Mouse (Mus musculus): ENCODE data around the gene Gm37240. TPM values are rescaled to one million over a fixed set of nuclear protein-coding genes. Genes with fewer than 3 reads are reported as not detected.
A peak's percentile ranks its signal among the peaks of the same experiment; 100 is the strongest.

Gm37240 gene
- polyA plus RNA-seq, 1 experiment from 2014 or later, result 3.0 TPM

DNA sequence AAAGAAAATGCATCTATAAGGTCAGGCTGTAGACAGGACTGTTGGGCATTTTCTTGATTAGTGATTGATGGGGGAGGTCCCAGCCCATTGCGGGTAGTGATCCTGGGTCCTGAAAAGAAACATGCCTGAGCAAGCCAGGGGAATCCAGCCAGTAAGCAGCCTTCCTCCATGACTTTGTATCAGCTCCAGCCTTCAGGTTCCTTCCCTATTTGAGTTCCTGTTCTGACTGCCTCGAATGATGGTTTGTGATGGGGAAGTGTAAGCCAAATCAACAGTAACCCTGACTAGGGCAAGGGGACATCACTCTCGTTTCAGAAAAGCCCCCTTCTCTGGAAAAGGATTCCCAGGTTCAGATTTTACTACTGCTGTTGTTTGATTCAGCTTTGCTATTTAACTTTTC, 344.6 kb downstream of the Gm37240 start:
- DNase-seq (ENCODE audit: low spot score), result no peak
- no peaks in the 10 kb centered on the region for H3K9me3 ChIP-seq
- H3K4me3 ChIP-seq, result no peak overlapping the region
- no peak overlapping the region for H3K27ac ChIP-seq
- no peaks in the 10 kb centered on the region for H3K4me1 ChIP-seq
- no peaks in the 10 kb centered on the region for H3K36me3 ChIP-seq
- H3K27me3 ChIP-seq (ENCODE audit: insufficient read depth, poor library complexity, severe bottlenecking), result no peaks in the 10 kb centered on the region
- WGBS, result 71% methylated on average over 3 of the region's 3 CpGs

GRCm38 (mm10) chr3:85535621-85536520, 351.4 kb downstream of the Gm37240 start:
- H3K9me3 ChIP-seq, result no peaks in the 10 kb centered on the region
- no peak for DNase-seq (ENCODE audit: low spot score)
- H3K4me3 ChIP-seq, result no peak overlapping the region
- WGBS, result 84% methylated on average over 11 of the region's 11 CpGs
- no peaks in the 10 kb centered on the region for H3K36me3 ChIP-seq
- no peaks in the 10 kb centered on the region for H3K27me3 ChIP-seq (ENCODE audit: insufficient read depth, poor library complexity, severe bottlenecking)
- no peak overlapping the region for H3K27ac ChIP-seq
- H3K4me1 ChIP-seq, result peaks cover 4% of the 10 kb centered on the region; the same call in 1 of the 2 replicates

DNA sequence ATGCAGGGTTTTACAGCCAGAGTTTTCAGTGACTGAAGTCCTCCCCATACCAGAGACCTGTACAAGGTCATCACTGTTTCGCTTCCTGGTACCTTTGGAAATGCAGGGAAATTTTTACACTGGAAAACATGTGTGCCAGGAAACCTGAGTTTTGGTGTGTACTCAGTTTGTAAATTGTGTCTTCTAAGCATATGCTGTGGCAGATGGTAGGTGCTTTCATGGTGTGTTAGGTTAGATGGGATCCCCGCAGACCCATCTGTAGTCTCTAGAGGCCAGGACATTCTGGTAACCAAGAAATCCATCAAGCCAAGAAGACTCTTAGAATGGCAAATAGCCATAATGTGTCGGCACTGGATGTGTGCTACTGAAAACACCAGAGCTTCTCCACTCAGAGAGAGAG, 352.3 kb downstream of the Gm37240 start:
- H3K9me3 ChIP-seq, result no peaks in the 10 kb centered on the region
- DNase-seq (ENCODE audit: low spot score), result no peak
- H3K27me3 ChIP-seq (ENCODE audit: insufficient read depth, poor library complexity, severe bottlenecking), result 0 out of 2 replicates have a peak, but pooled peaks cover 4% of the 10 kb centered on the region
- 87% methylated on average over 3 of the region's 3 CpGs for WGBS
- no peak overlapping the region for H3K27ac ChIP-seq
- H3K36me3 ChIP-seq, result no peaks in the 10 kb centered on the region
- no peak overlapping the region for H3K4me3 ChIP-seq
- H3K4me1 ChIP-seq, result peaks cover 4% of the 10 kb centered on the region; the same call in 1 of the 2 replicates

- Histone ChIP-seq H3K36me3 (no peaks in the 10 kb centered on the region), H3K9me3 (no peaks in the 10 kb centered on the region), H3K4me3 (no peak overlapping the region), H3K27me3 (ENCODE audit: insufficient read depth, poor library complexity, severe bottlenecking) (0 out of 2 replicates have a peak, but pooled peaks cover 4% of the 10 kb centered on the region), H3K27ac (no peak overlapping the region), H3K4me1 (peaks cover 7% of the 10 kb centered on the region; the same call in 1 of the 2 replicates)
- DNase-seq (ENCODE audit: low spot score), result no peak
- 78% methylated on average over 3 of the region's 3 CpGs for WGBS
Observed at GRCm38 (mm10) chr3:85532376-85532775, 354.9 kb downstream of the Gm37240 start.

- H3K4me3 ChIP-seq, result no peak overlapping the region
- 84% methylated on average over 8 of the region's 8 CpGs for WGBS
- 0 out of 2 replicates have a peak, but pooled peaks cover 4% of the 10 kb centered on the region for H3K27me3 ChIP-seq (ENCODE audit: insufficient read depth, poor library complexity, severe bottlenecking)
- H3K36me3 ChIP-seq, result no peaks in the 10 kb centered on the region
- no peak overlapping the region for H3K27ac ChIP-seq
- no peaks in the 10 kb centered on the region for H3K9me3 ChIP-seq
- DNase-seq (ENCODE audit: low spot score), result no peak
- H3K4me1 ChIP-seq, result peaks cover 7% of the 10 kb centered on the region; the same call in 1 of the 2 replicates
Observed at GRCm38 (mm10) chr3:85530601-85531161, 356.6 kb downstream of the Gm37240 start.

DNA sequence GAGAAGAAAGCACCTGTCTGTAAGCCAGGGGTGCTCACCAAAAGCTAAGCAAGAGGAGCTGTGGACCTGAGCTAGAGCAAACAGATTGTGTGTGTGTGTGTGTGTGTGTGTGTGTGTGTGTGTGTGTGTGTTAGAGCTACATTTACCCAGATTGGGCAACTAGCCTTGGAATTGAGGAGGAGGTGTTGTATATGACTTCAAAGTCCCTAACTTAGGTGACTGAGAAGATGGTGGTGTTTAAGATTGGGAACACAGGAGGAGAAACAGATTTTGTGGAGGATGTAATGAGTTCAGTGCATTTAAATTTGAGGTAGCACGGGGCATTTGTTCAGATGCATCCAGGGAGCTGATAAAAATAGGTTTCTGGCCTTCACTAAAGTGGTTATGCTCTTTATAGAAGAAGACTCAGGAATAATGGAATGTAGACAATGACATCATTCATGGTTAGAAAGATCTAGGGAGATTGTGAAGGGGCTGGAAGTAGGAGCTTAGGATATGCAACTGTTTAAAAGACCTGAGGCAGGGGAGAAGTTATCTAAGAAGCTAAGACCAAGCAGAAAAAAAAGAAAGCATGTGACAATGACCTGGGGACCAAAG, 365.9 kb downstream of the Gm37240 start:
- H3K27ac ChIP-seq, result no peak overlapping the region
- H3K27me3 ChIP-seq (ENCODE audit: insufficient read depth, poor library complexity, severe bottlenecking), result no peaks in the 10 kb centered on the region
- DNase-seq (ENCODE audit: low spot score), result no peak
- no peak overlapping the region for H3K4me3 ChIP-seq
- H3K4me1 ChIP-seq, result peaks cover 29% of the 10 kb centered on the region
- H3K9me3 ChIP-seq, result no peaks in the 10 kb centered on the region
- no peaks in the 10 kb centered on the region for H3K36me3 ChIP-seq
- 83% methylated on average over 1 of the region's 1 CpGs for WGBS

DNA sequence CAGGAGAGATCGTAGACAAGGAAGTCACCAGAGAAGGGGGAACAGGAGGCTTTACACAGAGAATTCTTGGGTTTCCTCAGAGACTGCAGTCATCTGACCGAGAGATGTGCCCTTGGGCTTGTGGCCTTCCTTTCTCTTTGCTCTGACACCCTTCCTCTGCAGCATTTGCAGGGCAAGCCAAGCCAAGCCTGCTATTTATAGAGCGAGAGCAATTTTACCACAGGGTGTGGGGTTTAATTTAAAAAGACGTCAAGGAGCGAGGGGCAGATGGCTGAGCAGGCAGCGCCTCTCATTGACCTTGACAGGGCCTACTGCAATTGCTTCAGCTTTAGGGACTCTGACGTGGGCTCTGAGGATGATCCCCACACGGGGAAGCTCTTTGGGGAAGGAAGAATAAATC, 368.6 kb downstream of the Gm37240 start:
- no peak for DNase-seq (ENCODE audit: low spot score)
- peak overlapping the region; percentile 81 for H3K27ac ChIP-seq

GRCm38 (mm10) chr3:85518072-85518471, 369.2 kb downstream of the Gm37240 start:
- Histone ChIP-seq H3K27ac (peak overlapping the region; percentile 81), H3K27me3 (ENCODE audit: insufficient read depth, poor library complexity, severe bottlenecking) (no peaks in the 10 kb centered on the region), H3K9me3 (no peaks in the 10 kb centered on the region), H3K4me1 (peaks cover 46% of the 10 kb centered on the region), H3K36me3 (no peaks in the 10 kb centered on the region), H3K4me3 (no peak overlapping the region)
- DNase-seq (ENCODE audit: low spot score), result peak; percentile 84
- 70% methylated on average over 1 of the region's 1 CpGs for WGBS

More for the DNA sequence above, 368.6 kb downstream of the Gm37240 start:
- Histone ChIP-seq H3K36me3 (no peaks in the 10 kb centered on the region), H3K9me3 (no peaks in the 10 kb centered on the region), H3K4me3 (no peak overlapping the region), H3K27me3 (ENCODE audit: insufficient read depth, poor library complexity, severe bottlenecking) (no peaks in the 10 kb centered on the region), H3K4me1 (peaks cover 46% of the 10 kb centered on the region)
- WGBS, result 50% methylated on average over 8 of the region's 8 CpGs

GRCm38 (mm10) chr3:85516739-85517396, 370.4 kb downstream of the Gm37240 start:
- no peaks in the 10 kb centered on the region for H3K36me3 ChIP-seq
- H3K4me3 ChIP-seq, result no peak overlapping the region
- H3K4me1 ChIP-seq, result peaks cover 46% of the 10 kb centered on the region
- no peaks in the 10 kb centered on the region for H3K27me3 ChIP-seq (ENCODE audit: insufficient read depth, poor library complexity, severe bottlenecking)
- no peak for DNase-seq (ENCODE audit: low spot score)
- WGBS, result 66% methylated on average over 11 of the region's 11 CpGs
- no peaks in the 10 kb centered on the region for H3K9me3 ChIP-seq
- H3K27ac ChIP-seq, result peak overlapping the region; percentile 81; the same call in 1 of the 2 replicates

- no peaks in the 10 kb centered on the region for H3K27me3 ChIP-seq (ENCODE audit: insufficient read depth, poor library complexity, severe bottlenecking)
- peaks cover 46% of the 10 kb centered on the region for H3K4me1 ChIP-seq
- no peaks in the 10 kb centered on the region for H3K36me3 ChIP-seq
- peak overlapping the region; percentile 52; the same call in 1 of the 2 replicates for H3K27ac ChIP-seq
- DNase-seq (ENCODE audit: low spot score), result no peak
- no peaks in the 10 kb centered on the region for H3K9me3 ChIP-seq
- no peak overlapping the region for H3K4me3 ChIP-seq
- WGBS, result 47% methylated on average over 11 of the region's 11 CpGs
Observed at GRCm38 (mm10) chr3:85514700-85515099, 372.6 kb downstream of the Gm37240 start.

GRCm38 (mm10) chr3:85508717-85509279, 378.5 kb downstream of the Gm37240 start:
- 82% methylated on average over 5 of the region's 5 CpGs for WGBS
- no peak for DNase-seq (ENCODE audit: low spot score)
- no peak overlapping the region for H3K27ac ChIP-seq
- H3K27me3 ChIP-seq (ENCODE audit: insufficient read depth, poor library complexity, severe bottlenecking), result no peaks in the 10 kb centered on the region
- no peaks in the 10 kb centered on the region for H3K9me3 ChIP-seq
- H3K4me3 ChIP-seq, result no peak overlapping the region
- no peaks in the 10 kb centered on the region for H3K4me1 ChIP-seq
- H3K36me3 ChIP-seq, result no peaks in the 10 kb centered on the region

GRCm38 (mm10) chr3:85500096-85500495, 387.2 kb downstream of the Gm37240 start:
- 80% methylated on average over 3 of the region's 3 CpGs for WGBS
- Histone ChIP-seq H3K4me1 (no peaks in the 10 kb centered on the region), H3K36me3 (no peaks in the 10 kb centered on the region), H3K9me3 (no peaks in the 10 kb centered on the region), H3K27ac (no peak overlapping the region), H3K27me3 (ENCODE audit: insufficient read depth, poor library complexity, severe bottlenecking) (no peaks in the 10 kb centered on the region), H3K4me3 (no peak overlapping the region)
- no peak for DNase-seq (ENCODE audit: low spot score)
